Mouse (Mus musculus): ENCODE data around the gene Mtus2. TPM values are rescaled to one million over a fixed set of nuclear protein-coding genes. Genes with fewer than 3 reads are reported as not detected.
"Not testable (repeated sequence)": the region's sequence is repeated elsewhere in the genome, so short reads cannot be mapped to it uniquely, and the experiment has no call there.

Mtus2 gene
- polyA plus RNA-seq, 1 experiment from 2014 or later: 53.9 TPM

GRCm38 (mm10) chr5:148302968-148303367, 345.8 kb downstream of the Mtus2 start:
- H3K36me3 ChIP-seq (ENCODE audit: control insufficient read depth, insufficient read depth, low read length): 0 out of 2 replicates have a peak, but pooled peaks cover 5% of the 10 kb centered on the region
- no peak overlapping the region for H3K9ac ChIP-seq (replicated peaks; ENCODE audit: low read depth, low read length)
- H3K27ac ChIP-seq (ENCODE audit: low read depth, low read length): no peak overlapping the region
- no peaks in the 10 kb centered on the region for H3K4me1 ChIP-seq (ENCODE audit: control insufficient read depth, insufficient read depth, low read length)
- H3K9me3 ChIP-seq (ENCODE audit: control insufficient read depth, low read length): no peaks in the 10 kb centered on the region
- ATAC-seq (ENCODE audit: low read depth): no peak
- 83% methylated on average over 11 of the region's 11 CpGs for WGBS
- H3K27me3 ChIP-seq (ENCODE audit: control insufficient read depth, insufficient read depth, low read length): no peaks in the 10 kb centered on the region
- H3K4me2 ChIP-seq (ENCODE audit: low read depth, low read length): no peak overlapping the region
- H3K4me3 ChIP-seq (ENCODE audit: low read depth, low read length): no peak overlapping the region

- Histone ChIP-seq H3K27ac (ENCODE audit: low read depth, low read length) (no peak overlapping the region), H3K4me1 (ENCODE audit: control insufficient read depth, insufficient read depth, low read length) (no peaks in the 10 kb centered on the region), H3K4me3 (ENCODE audit: low read depth, low read length) (no peak overlapping the region), H3K36me3 (ENCODE audit: control insufficient read depth, insufficient read depth, low read length) (0 out of 2 replicates have a peak, but pooled peaks cover 5% of the 10 kb centered on the region), H3K9me3 (ENCODE audit: control insufficient read depth, low read length) (no peaks in the 10 kb centered on the region), H3K4me2 (ENCODE audit: low read depth, low read length) (no peak overlapping the region), H3K9ac (replicated peaks; ENCODE audit: low read depth, low read length) (no peak overlapping the region), H3K27me3 (ENCODE audit: control insufficient read depth, insufficient read depth, low read length) (no peaks in the 10 kb centered on the region)
- WGBS: 93% methylated on average over 2 of the region's 2 CpGs
- ATAC-seq (ENCODE audit: low read depth): no peak
Measured at GRCm38 (mm10) chr5:148304112-148304511, 347.0 kb downstream of the Mtus2 start.

DNA sequence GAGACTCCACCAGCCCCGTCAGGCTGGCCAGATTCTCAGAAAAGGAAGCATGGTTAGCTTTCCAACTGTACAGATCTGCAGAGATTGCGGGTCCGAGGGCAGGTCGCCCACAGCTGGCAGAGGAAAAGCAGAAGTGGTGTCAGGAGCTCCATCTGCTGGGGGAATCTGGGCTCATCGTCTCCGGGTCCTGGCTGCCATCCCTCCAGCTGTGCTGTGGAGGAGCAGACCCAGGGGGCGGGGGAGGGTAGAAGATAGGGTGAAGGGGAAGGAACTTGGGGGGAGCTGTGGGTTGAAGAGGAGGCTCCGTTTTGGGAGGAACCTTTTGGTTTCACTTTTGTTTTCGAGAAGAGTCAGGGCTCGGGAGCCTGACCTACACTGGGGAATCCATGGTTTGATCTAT, 353.7 kb downstream of the Mtus2 start:
- H3K27me3 ChIP-seq (ENCODE audit: control insufficient read depth, insufficient read depth, low read length): no peaks in the 10 kb centered on the region
- no peak overlapping the region for H3K4me2 ChIP-seq (ENCODE audit: low read depth, low read length)
- 73% methylated on average over 10 of the region's 10 CpGs for WGBS
- H3K4me3 ChIP-seq (ENCODE audit: low read depth, low read length): no peak overlapping the region
- ATAC-seq (ENCODE audit: low read depth): no peak
- 0 out of 2 replicates have a peak, but pooled peaks cover 5% of the 10 kb centered on the region for H3K36me3 ChIP-seq (ENCODE audit: control insufficient read depth, insufficient read depth, low read length)
- no peak overlapping the region for H3K27ac ChIP-seq (ENCODE audit: low read depth, low read length)
- no peaks in the 10 kb centered on the region for H3K9me3 ChIP-seq (ENCODE audit: control insufficient read depth, low read length)
- no peak overlapping the region for H3K9ac ChIP-seq (replicated peaks; ENCODE audit: low read depth, low read length)
- no peaks in the 10 kb centered on the region for H3K4me1 ChIP-seq (ENCODE audit: control insufficient read depth, insufficient read depth, low read length)

GRCm38 (mm10) chr5:148312443-148312842, 355.3 kb downstream of the Mtus2 start:
- Histone ChIP-seq H3K9me3 (ENCODE audit: control insufficient read depth, low read length) (no peaks in the 10 kb centered on the region), H3K27me3 (ENCODE audit: control insufficient read depth, insufficient read depth, low read length) (no peaks in the 10 kb centered on the region), H3K27ac (ENCODE audit: low read depth, low read length) (no peak overlapping the region), H3K9ac (replicated peaks; ENCODE audit: low read depth, low read length) (no peak overlapping the region), H3K4me2 (ENCODE audit: low read depth, low read length) (no peak overlapping the region), H3K4me1 (ENCODE audit: control insufficient read depth, insufficient read depth, low read length) (no peaks in the 10 kb centered on the region), H3K4me3 (ENCODE audit: low read depth, low read length) (no peak overlapping the region), H3K36me3 (ENCODE audit: control insufficient read depth, insufficient read depth, low read length) (no peaks in the 10 kb centered on the region)
- no peak for ATAC-seq (ENCODE audit: low read depth)
- WGBS: 52% methylated on average over 2 of the region's 2 CpGs

GRCm38 (mm10) chr5:148314931-148315330, 357.8 kb downstream of the Mtus2 start:
- Histone ChIP-seq H3K4me3 (ENCODE audit: low read depth, low read length) (no peak overlapping the region), H3K4me1 (ENCODE audit: control insufficient read depth, insufficient read depth, low read length) (no peaks in the 10 kb centered on the region), H3K9ac (replicated peaks; ENCODE audit: low read depth, low read length) (no peak overlapping the region), H3K27ac (ENCODE audit: low read depth, low read length) (no peak overlapping the region), H3K36me3 (ENCODE audit: control insufficient read depth, insufficient read depth, low read length) (no peaks in the 10 kb centered on the region), H3K9me3 (ENCODE audit: control insufficient read depth, low read length) (no peaks in the 10 kb centered on the region), H3K27me3 (ENCODE audit: control insufficient read depth, insufficient read depth, low read length) (no peaks in the 10 kb centered on the region), H3K4me2 (ENCODE audit: low read depth, low read length) (no peak overlapping the region)
- ATAC-seq (ENCODE audit: low read depth): no peak
- 94% methylated on average over 5 of the region's 5 CpGs for WGBS

DNA sequence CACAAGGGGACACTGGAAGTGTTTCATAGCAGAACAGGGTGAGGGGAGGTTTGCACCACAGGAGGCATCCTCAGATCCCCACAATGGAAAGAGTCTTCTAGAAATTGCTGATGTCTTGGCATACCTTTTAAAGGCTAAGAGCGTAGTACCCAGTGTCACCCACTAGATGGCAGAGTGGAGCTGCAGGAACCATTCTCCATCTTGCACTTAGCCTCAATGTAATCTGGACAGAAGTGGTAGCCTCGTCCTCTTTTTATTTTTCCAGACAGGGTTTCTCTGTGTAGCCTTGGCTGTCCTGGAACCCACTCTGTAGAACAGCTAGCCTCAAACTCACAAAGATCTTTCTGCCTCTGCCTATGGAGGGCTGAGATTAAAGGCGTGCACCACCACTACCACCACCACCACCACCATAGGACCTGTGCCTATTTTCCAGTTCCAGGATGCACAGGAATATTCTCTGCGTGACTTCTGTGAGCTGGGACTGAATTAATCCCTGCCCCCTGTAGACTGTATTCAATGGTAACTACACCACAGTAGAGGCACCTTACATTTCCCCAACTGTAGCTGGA, 368.3 kb downstream of the Mtus2 start:
- peak; percentile 31; the same call in 1 of the 2 replicates for ATAC-seq (ENCODE audit: low read depth)
- 53% methylated on average over 4 of the region's 4 CpGs for WGBS
- no peak overlapping the region for H3K9ac ChIP-seq (replicated peaks; ENCODE audit: low read depth, low read length)

GRCm38 (mm10) chr5:148326295-148326694, 369.2 kb downstream of the Mtus2 start:
- not testable (repeated sequence) for H3K9ac ChIP-seq (replicated peaks; ENCODE audit: low read depth, low read length); H3K4me3 ChIP-seq (ENCODE audit: low read depth, low read length); H3K36me3 ChIP-seq (ENCODE audit: control insufficient read depth, insufficient read depth, low read length); H3K4me1 ChIP-seq (ENCODE audit: control insufficient read depth, insufficient read depth, low read length); H3K27ac ChIP-seq (ENCODE audit: low read depth, low read length); H3K9me3 ChIP-seq (ENCODE audit: control insufficient read depth, low read length); H3K4me2 ChIP-seq (ENCODE audit: low read depth, low read length); H3K27me3 ChIP-seq (ENCODE audit: control insufficient read depth, insufficient read depth, low read length); ATAC-seq (ENCODE audit: low read depth)
- 94% methylated on average over 9 of the region's 9 CpGs for WGBS

More for the DNA sequence above, 368.3 kb downstream of the Mtus2 start:
- no peak overlapping the region for H3K4me3 ChIP-seq (ENCODE audit: low read depth, low read length)
- no peaks in the 10 kb centered on the region for H3K9me3 ChIP-seq (ENCODE audit: control insufficient read depth, low read length)
- H3K4me1 ChIP-seq (ENCODE audit: control insufficient read depth, insufficient read depth, low read length): no peaks in the 10 kb centered on the region
- H3K36me3 ChIP-seq (ENCODE audit: control insufficient read depth, insufficient read depth, low read length): no peaks in the 10 kb centered on the region
- H3K27ac ChIP-seq (ENCODE audit: low read depth, low read length): no peak overlapping the region
- H3K27me3 ChIP-seq (ENCODE audit: control insufficient read depth, insufficient read depth, low read length): no peaks in the 10 kb centered on the region
- no peak overlapping the region for H3K4me2 ChIP-seq (ENCODE audit: low read depth, low read length)

DNA sequence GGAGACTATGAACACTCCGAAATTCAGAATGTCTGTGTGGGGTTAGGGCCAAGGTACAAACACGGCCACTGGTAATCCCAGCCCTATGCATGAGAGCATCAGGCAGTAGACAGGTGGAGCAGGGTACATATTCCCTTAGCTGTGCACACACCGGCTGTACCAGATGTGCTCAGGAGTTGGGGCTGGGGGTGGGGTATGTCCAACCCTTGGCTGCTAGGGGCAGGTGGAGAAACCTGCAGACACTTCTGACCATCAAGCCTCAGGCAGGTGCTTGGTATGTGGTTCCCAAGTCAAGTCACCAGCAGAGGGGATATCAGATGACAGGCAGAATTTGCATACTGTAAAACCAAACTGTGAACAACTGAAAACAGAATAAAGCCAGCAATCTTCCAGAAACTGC, 371.9 kb downstream of the Mtus2 start:
- no peaks in the 10 kb centered on the region for H3K36me3 ChIP-seq (ENCODE audit: control insufficient read depth, insufficient read depth, low read length)
- H3K4me1 ChIP-seq (ENCODE audit: control insufficient read depth, insufficient read depth, low read length): no peaks in the 10 kb centered on the region
- H3K4me2 ChIP-seq (ENCODE audit: low read depth, low read length): no peak overlapping the region
- H3K9me3 ChIP-seq (ENCODE audit: control insufficient read depth, low read length): no peaks in the 10 kb centered on the region
- no peak for ATAC-seq (ENCODE audit: low read depth)
- no peak overlapping the region for H3K9ac ChIP-seq (replicated peaks; ENCODE audit: low read depth, low read length)
- H3K27ac ChIP-seq (ENCODE audit: low read depth, low read length): no peak overlapping the region
- no peak overlapping the region for H3K4me3 ChIP-seq (ENCODE audit: low read depth, low read length)
- WGBS: 96% methylated on average over 3 of the region's 3 CpGs
- no peaks in the 10 kb centered on the region for H3K27me3 ChIP-seq (ENCODE audit: control insufficient read depth, insufficient read depth, low read length)

DNA sequence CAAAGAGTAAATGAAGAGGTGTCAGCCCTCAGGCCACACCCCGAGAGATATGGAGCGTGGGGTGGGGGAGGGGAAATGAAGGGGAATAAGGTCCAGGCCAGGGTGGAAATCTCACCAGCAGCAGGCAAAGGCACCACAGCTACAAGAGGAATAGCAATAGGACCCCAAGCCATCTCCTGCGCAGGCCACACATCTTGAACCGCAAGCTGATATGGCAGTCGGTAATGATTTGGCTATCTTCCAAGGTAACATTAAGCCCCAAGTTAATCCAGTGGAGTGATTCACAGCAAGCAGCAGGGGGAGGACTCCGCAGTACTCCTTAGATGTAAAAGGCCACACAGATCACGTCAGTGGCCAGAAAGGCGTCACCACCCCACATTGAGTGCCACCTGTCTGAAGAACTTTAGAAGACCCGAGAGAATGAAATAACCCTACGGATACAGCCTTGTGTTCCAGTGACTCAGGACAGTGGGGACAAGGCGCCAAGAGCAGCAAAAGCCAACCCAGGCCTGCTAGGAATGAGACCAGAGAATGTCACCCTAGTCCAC, 374.2 kb downstream of the Mtus2 start:
- H3K36me3 ChIP-seq (ENCODE audit: control insufficient read depth, insufficient read depth, low read length): no peaks in the 10 kb centered on the region
- no peak overlapping the region for H3K4me2 ChIP-seq (ENCODE audit: low read depth, low read length)
- H3K9ac ChIP-seq (replicated peaks; ENCODE audit: low read depth, low read length): no peak overlapping the region
- no peaks in the 10 kb centered on the region for H3K4me1 ChIP-seq (ENCODE audit: control insufficient read depth, insufficient read depth, low read length)
- ATAC-seq (ENCODE audit: low read depth): no peak
- H3K4me3 ChIP-seq (ENCODE audit: low read depth, low read length): no peak overlapping the region
- no peaks in the 10 kb centered on the region for H3K9me3 ChIP-seq (ENCODE audit: control insufficient read depth, low read length)
- H3K27ac ChIP-seq (ENCODE audit: low read depth, low read length): no peak overlapping the region
- 77% methylated on average over 11 of the region's 11 CpGs for WGBS
- no peaks in the 10 kb centered on the region for H3K27me3 ChIP-seq (ENCODE audit: control insufficient read depth, insufficient read depth, low read length)

All from neural tube, embryonic 14.5 days (tissue).